Mouse (Mus musculus) heart, embryonic 11.5 days (tissue): ENCODE data around the gene Kcnd3. TPM values are rescaled to one million over a fixed set of nuclear protein-coding genes. Genes with fewer than 3 reads are reported as not detected.
A peak's percentile ranks its signal among the peaks of the same experiment; 100 is the strongest.

Experiments used
- ATAC-seq: fragments of 200-750 bp; cut with Nextera tagmentation; replicated peaks from 2 replicates; pipeline ENCODE4 v1.8.0; 2017; ENCODE audit warnings: moderate library complexity; ENCODE audit not compliant: insufficient number of reproducible peaks, low FRiP score, low TSS enrichment
- H3K27ac ChIP-seq: fragments of 300-500 bp; sonication (generic); 2 replicates; pipeline ENCODE4 v1.5.1; 2014; ENCODE audit warnings: mild to moderate bottlenecking, low read depth, low read length
- H3K27me3 ChIP-seq: fragments of 300-500 bp; sonication (generic); 2 replicates; pipeline ENCODE4 v1.6.1; 2014; ENCODE audit warnings: mild to moderate bottlenecking, low read length, mixed read lengths; ENCODE audit not compliant: control insufficient read depth, insufficient read depth
- H3K36me3 ChIP-seq: fragments of 300-500 bp; sonication (generic); 2 replicates; pipeline ENCODE4 v1.6.1; 2014; ENCODE audit warnings: mild to moderate bottlenecking, low read length, moderate library complexity, mixed read lengths; ENCODE audit not compliant: control insufficient read depth, insufficient read depth
- H3K4me1 ChIP-seq: fragments of 300-500 bp; sonication (generic); 2 replicates; pipeline ENCODE4 v1.6.1; 2014; ENCODE audit warnings: low read length; ENCODE audit not compliant: control insufficient read depth, insufficient read depth
- H3K4me2 ChIP-seq: fragments of 300-500 bp; sonication (generic); 2 replicates; pipeline ENCODE4 v1.6.1; 2014; ENCODE audit warnings: mild to moderate bottlenecking, moderate library complexity
- H3K4me3 ChIP-seq: fragments of 300-500 bp; sonication (generic); 2 replicates; pipeline ENCODE4 v1.5.1; 2014; ENCODE audit warnings: low read depth, low read length
- H3K9ac ChIP-seq: fragments of 300-500 bp; sonication (generic); 2 replicates; pipeline ENCODE4 v1.6.1; 2014; ENCODE audit warnings: mild to moderate bottlenecking, low read depth, low read length, moderate library complexity
- H3K9me3 ChIP-seq: fragments of 300-500 bp; sonication (generic); replicated peaks from 2 replicates; pipeline ENCODE4 v1.6.1; 2016; ENCODE audit warnings: low read length; ENCODE audit not compliant: control insufficient read depth
- WGBS: fragments of 180-500 bp; shearing (Covaris S2); extraction: QIAGEN DNeasy Blood & Tissue Kit; methylation state at CpG from one replicate; pipeline ENCODE4 v1.1.7; 2014; ENCODE audit not compliant: insufficient replicate concordance; 5-methylcytosine and 5-hydroxymethylcytosine counted together
- polyA plus RNA-seq: library from polyadenylated mRNA; unstranded; fragments of >200 nt; fragmentation: Nextera tagmentation; extraction: Ambion mirVana; gene quantifications from 2 replicates; pipeline ENCODE4 v1.2.1, GENCODE M21; 2014

Kcnd3 gene
- polyA plus RNA-seq, 1 experiment from 2014 or later, result 0.56 TPM

GRCm38 (mm10) chr3:105411776-105412175, 40.4 kb upstream of the Kcnd3 start:
- WGBS, result 75% methylated on average over 4 of the region's 4 CpGs
- H3K9ac ChIP-seq, result no peak overlapping the region
- H3K9me3 ChIP-seq, result no peaks in the 10 kb centered on the region
- no peak overlapping the region for H3K4me2 ChIP-seq
- H3K27ac ChIP-seq, result no peak overlapping the region
- H3K36me3 ChIP-seq, result no peaks in the 10 kb centered on the region
- no peaks in the 10 kb centered on the region for H3K27me3 ChIP-seq
- no peak for ATAC-seq
- no peaks in the 10 kb centered on the region for H3K4me1 ChIP-seq
- H3K4me3 ChIP-seq, result no peak overlapping the region

GRCm38 (mm10) chr3:105412229-105412628, 39.9 kb upstream of the Kcnd3 start:
- no peak overlapping the region for H3K27ac ChIP-seq
- no peaks in the 10 kb centered on the region for H3K27me3 ChIP-seq
- H3K36me3 ChIP-seq, result no peaks in the 10 kb centered on the region
- H3K4me3 ChIP-seq, result no peak overlapping the region
- no peaks in the 10 kb centered on the region for H3K9me3 ChIP-seq
- H3K4me1 ChIP-seq, result no peaks in the 10 kb centered on the region
- H3K4me2 ChIP-seq, result no peak overlapping the region
- 76% methylated on average over 2 of the region's 2 CpGs for WGBS
- no peak overlapping the region for H3K9ac ChIP-seq
- no peak for ATAC-seq

- Histone ChIP-seq H3K4me2 (no peak overlapping the region), H3K27me3 (no peaks in the 10 kb centered on the region), H3K4me1 (no peaks in the 10 kb centered on the region), H3K9me3 (no peaks in the 10 kb centered on the region), H3K9ac (no peak overlapping the region), H3K4me3 (no peak overlapping the region), H3K27ac (no peak overlapping the region), H3K36me3 (no peaks in the 10 kb centered on the region)
- ATAC-seq, result no peak
These were observed 39.4 kb upstream of the Kcnd3 start for GRCm38 (mm10) chr3:105412681-105413080.

- H3K4me3 ChIP-seq, result no peak overlapping the region
- no peak overlapping the region for H3K9ac ChIP-seq
- H3K9me3 ChIP-seq, result no peaks in the 10 kb centered on the region; the same call in 1 of the 2 replicates
- no peaks in the 10 kb centered on the region for H3K4me1 ChIP-seq
- no peak for ATAC-seq
- H3K4me2 ChIP-seq, result no peak overlapping the region
- WGBS, result 81% methylated on average over 1 of the region's 1 CpGs
- H3K27ac ChIP-seq, result no peak overlapping the region
- H3K36me3 ChIP-seq, result no peaks in the 10 kb centered on the region
- no peaks in the 10 kb centered on the region for H3K27me3 ChIP-seq
These were observed 33.7 kb upstream of the Kcnd3 start for GRCm38 (mm10) chr3:105418441-105418840.

GRCm38 (mm10) chr3:105422391-105422790, 29.7 kb upstream of the Kcnd3 start:
- H3K4me1 ChIP-seq, result no peaks in the 10 kb centered on the region
- ATAC-seq, result no peak
- H3K9ac ChIP-seq, result no peak overlapping the region

GRCm38 (mm10) chr3:105423427-105423826, 28.7 kb upstream of the Kcnd3 start:
- Histone ChIP-seq H3K9ac (no peak overlapping the region), H3K27me3 (no peaks in the 10 kb centered on the region), H3K36me3 (no peaks in the 10 kb centered on the region), H3K4me2 (no peak overlapping the region; the same call in 1 of the 2 replicates), H3K4me3 (no peak overlapping the region), H3K4me1 (no peaks in the 10 kb centered on the region), H3K27ac (0 out of 2 replicates have a peak overlapping the region, but pooled peaks have one; percentile 17), H3K9me3 (no peaks in the 10 kb centered on the region; the same call in 1 of the 2 replicates)
- WGBS, result 40% methylated on average over 4 of the region's 4 CpGs
- no peak for ATAC-seq

More at GRCm38 (mm10) chr3:105422391-105422790, 29.7 kb upstream of the Kcnd3 start:
- Histone ChIP-seq H3K36me3 (no peaks in the 10 kb centered on the region), H3K4me2 (no peak overlapping the region), H3K9me3 (no peaks in the 10 kb centered on the region; the same call in 1 of the 2 replicates), H3K27me3 (no peaks in the 10 kb centered on the region), H3K27ac (no peak overlapping the region), H3K4me3 (no peak overlapping the region)

GRCm38 (mm10) chr3:105428586-105428985, 23.5 kb upstream of the Kcnd3 start:
- no peak overlapping the region for H3K4me3 ChIP-seq
- H3K9me3 ChIP-seq, result no peaks in the 10 kb centered on the region
- no peaks in the 10 kb centered on the region for H3K36me3 ChIP-seq
- H3K9ac ChIP-seq, result no peak overlapping the region
- H3K27me3 ChIP-seq, result no peaks in the 10 kb centered on the region
- H3K27ac ChIP-seq, result no peak overlapping the region
- no peak overlapping the region for H3K4me2 ChIP-seq
- H3K4me1 ChIP-seq, result no peaks in the 10 kb centered on the region
- ATAC-seq, result no peak

- H3K27ac ChIP-seq, result no peak overlapping the region
- no peak overlapping the region for H3K4me2 ChIP-seq
- no peaks in the 10 kb centered on the region for H3K4me1 ChIP-seq
- H3K9ac ChIP-seq, result no peak overlapping the region
- H3K27me3 ChIP-seq, result no peaks in the 10 kb centered on the region
- H3K9me3 ChIP-seq, result no peaks in the 10 kb centered on the region
- H3K4me3 ChIP-seq, result no peak overlapping the region
- H3K36me3 ChIP-seq, result no peaks in the 10 kb centered on the region
- no peak for ATAC-seq
- WGBS, result 27% methylated on average over 2 of the region's 2 CpGs
These were observed 15.7 kb upstream of the Kcnd3 start for GRCm38 (mm10) chr3:105436383-105436782.

GRCm38 (mm10) chr3:105436971-105437370, 15.2 kb upstream of the Kcnd3 start:
- Histone ChIP-seq H3K9ac (no peak overlapping the region), H3K27me3 (no peaks in the 10 kb centered on the region), H3K27ac (no peak overlapping the region), H3K4me3 (no peak overlapping the region), H3K4me1 (no peaks in the 10 kb centered on the region), H3K4me2 (no peak overlapping the region), H3K9me3 (no peaks in the 10 kb centered on the region), H3K36me3 (no peaks in the 10 kb centered on the region)
- no peak for ATAC-seq
- 78% methylated on average over 11 of the region's 11 CpGs for WGBS
